Mouse (Mus musculus): Measurements from ENCODE around the gene Evi5.
"Not testable (repeated sequence)": the region's sequence is repeated elsewhere in the genome, so short reads cannot be mapped to it uniquely, and the experiment has no call there.

Evi5 gene

GRCm38 (mm10) chr5:107874561-107875260 lies at the start of gene Evi5:
Evi5 (minus strand) TSS chr5:107875107.
- peak; percentile 81 for ATAC-seq (ENCODE audit: low TSS enrichment)

- ATAC-seq (ENCODE audit: low TSS enrichment): no peak
Measured at GRCm38 (mm10) chr5:107924564-107924963, 49.7 kb upstream of the Evi5 start.

- no peak for ATAC-seq (ENCODE audit: low TSS enrichment)
Measured at GRCm38 (mm10) chr5:107922836-107923235, 47.9 kb upstream of the Evi5 start.

- ATAC-seq (ENCODE audit: low TSS enrichment): peak; percentile 81
Measured at GRCm38 (mm10) chr5:107921400-107922252, 46.7 kb upstream of the Evi5 start.

- no peak for ATAC-seq (ENCODE audit: low TSS enrichment)
Measured at GRCm38 (mm10) chr5:107915280-107915679, 40.4 kb upstream of the Evi5 start.

- ATAC-seq (ENCODE audit: low TSS enrichment): no peak
Measured at GRCm38 (mm10) chr5:107911012-107911411, 36.1 kb upstream of the Evi5 start.

- ATAC-seq (ENCODE audit: low TSS enrichment): no peak
Measured at GRCm38 (mm10) chr5:107910084-107910616, 35.2 kb upstream of the Evi5 start.

- no peak for ATAC-seq (ENCODE audit: low TSS enrichment)
Measured at GRCm38 (mm10) chr5:107909668-107910067, 34.8 kb upstream of the Evi5 start.

GRCm38 (mm10) chr5:107908514-107909110 lies 33.7 kb upstream of the Evi5 start:
- ATAC-seq (ENCODE audit: low TSS enrichment): no peak

GRCm38 (mm10) chr5:107904325-107904724 lies 29.4 kb upstream of the Evi5 start:
- ATAC-seq (ENCODE audit: low TSS enrichment): no peak

- no peak; the same call in 1 of the 2 replicates for ATAC-seq (ENCODE audit: low TSS enrichment)
Measured at GRCm38 (mm10) chr5:107901014-107901615, 26.2 kb upstream of the Evi5 start.

GRCm38 (mm10) chr5:107900206-107901013 lies 25.5 kb upstream of the Evi5 start, which contains the start of gene Rpl5:
Rpl5 (plus strand) TSS chr5:107900502.
- peak; percentile 92 for ATAC-seq (ENCODE audit: low TSS enrichment)

- peak; percentile 66 for ATAC-seq (ENCODE audit: low TSS enrichment)
Measured at GRCm38 (mm10) chr5:107896265-107896664, 21.4 kb upstream of the Evi5 start.

- ATAC-seq (ENCODE audit: low TSS enrichment): no peak
Measured at GRCm38 (mm10) chr5:107894676-107895075, 19.8 kb upstream of the Evi5 start.

- ATAC-seq (ENCODE audit: low TSS enrichment): not testable (repeated sequence)
Measured at GRCm38 (mm10) chr5:107891515-107891914, 16.6 kb upstream of the Evi5 start.

GRCm38 (mm10) chr5:107889994-107890888 lies 15.3 kb upstream of the Evi5 start:
- no peak for ATAC-seq (ENCODE audit: low TSS enrichment)

GRCm38 (mm10) chr5:107880710-107881109 lies 5.8 kb upstream of the Evi5 start:
- ATAC-seq (ENCODE audit: low TSS enrichment): no peak

- no peak for ATAC-seq (ENCODE audit: low TSS enrichment)
Measured at GRCm38 (mm10) chr5:107877053-107877452, 2.1 kb upstream of the Evi5 start.

- no peak for ATAC-seq (ENCODE audit: low TSS enrichment)
Measured at GRCm38 (mm10) chr5:107875261-107875611, 329 bp upstream of the Evi5 start.

- peak; percentile 75 for ATAC-seq (ENCODE audit: low TSS enrichment)
Measured at GRCm38 (mm10) chr5:107873886-107874302, 1.0 kb downstream of the Evi5 start.
